Mouse (Mus musculus): Measurements from ENCODE around the gene Rfxap.
A peak's percentile ranks its signal among the peaks of the same experiment; 100 is the strongest.

The Rfxap gene

DNA sequence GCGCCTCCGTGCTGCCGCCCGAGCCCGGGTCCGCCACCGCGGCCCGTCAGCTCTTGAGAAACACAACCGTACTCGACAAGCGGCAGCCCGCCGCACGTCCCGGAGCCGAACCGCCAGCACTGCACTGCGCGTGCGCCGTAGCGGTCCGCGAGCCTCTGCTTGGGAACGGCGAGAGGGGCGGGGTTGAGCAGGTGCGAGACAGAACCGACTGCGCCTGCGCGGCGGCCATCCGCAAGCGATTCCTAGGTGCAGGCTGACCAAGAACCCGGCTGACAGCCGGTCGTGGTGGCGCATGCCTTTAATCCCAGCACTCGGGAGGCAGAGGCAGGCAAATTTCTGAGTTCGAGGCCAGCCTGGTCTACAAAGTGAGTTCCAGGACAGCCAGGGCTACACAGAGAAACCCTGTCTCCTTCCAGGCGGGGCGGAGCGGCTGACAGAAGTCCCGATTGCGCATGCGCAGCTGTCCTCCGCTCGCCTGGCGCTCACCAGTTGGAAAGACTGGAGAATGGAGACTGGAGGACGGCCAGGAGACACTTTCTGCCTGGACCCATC is at the start of gene Rfxap:
Rfxap (minus strand) TSS at position 126 of the 552 bp plus-strand sequence.
- DNase-seq: peak; percentile 97

DNA sequence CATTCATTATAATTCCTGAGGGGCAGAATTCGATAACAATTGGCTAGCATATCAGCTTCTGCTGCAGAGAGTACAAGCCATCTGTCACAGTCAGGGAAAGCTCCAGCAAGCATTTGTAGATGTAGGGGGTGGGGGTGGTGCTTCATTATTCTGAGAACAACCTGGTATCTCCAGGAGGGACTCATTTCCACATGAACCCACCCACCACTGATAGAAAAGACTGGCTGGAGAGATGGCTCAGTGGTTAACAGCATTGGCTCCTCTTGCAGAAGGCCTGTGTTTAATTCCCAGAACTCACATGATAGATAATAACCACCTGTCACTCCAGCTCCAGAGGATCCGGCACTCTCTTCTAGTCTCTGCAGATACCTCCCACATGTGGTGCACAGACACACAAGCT is 27.8 kb upstream of the Rfxap start:
- no peak for DNase-seq

DNA sequence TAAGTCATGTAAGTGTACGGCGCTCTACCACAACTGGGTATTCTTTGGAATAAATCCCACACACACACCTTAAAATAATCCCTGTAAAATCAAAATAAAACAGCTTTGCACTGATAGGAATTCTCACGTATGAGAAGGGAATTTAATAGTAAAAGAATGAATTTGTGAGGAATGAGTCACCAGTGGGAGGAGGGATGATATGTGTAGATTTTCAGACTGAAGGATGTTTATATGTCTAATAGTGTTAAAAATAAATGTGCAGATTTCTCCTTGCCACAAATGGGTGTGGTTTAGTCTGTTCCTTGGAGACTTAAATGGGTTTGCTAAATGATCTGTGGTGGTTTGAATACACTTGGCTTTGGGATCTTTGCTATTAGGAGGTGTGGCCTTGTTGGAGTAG is 24.9 kb upstream of the Rfxap start:
- no peak for DNase-seq

DNA sequence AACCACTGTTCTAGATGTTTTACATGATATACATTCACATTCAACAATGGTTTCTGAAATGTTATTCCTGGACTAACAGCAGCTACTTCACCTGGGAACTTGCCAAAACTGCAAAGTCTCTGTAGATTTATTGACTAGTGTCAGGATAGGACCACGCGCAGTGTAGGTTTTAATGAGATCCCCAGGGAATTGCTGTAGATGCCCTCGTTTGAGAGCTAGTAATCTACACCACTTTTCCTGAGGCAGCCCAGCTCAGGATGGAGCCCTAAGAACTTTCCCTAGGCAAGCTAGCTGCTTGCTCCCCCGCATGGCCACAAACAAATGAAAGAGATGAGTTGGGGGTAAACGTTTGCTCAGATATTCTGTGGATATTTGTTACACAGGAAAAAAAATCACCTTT is 14.9 kb upstream of the Rfxap start:
- no peak for DNase-seq

DNA sequence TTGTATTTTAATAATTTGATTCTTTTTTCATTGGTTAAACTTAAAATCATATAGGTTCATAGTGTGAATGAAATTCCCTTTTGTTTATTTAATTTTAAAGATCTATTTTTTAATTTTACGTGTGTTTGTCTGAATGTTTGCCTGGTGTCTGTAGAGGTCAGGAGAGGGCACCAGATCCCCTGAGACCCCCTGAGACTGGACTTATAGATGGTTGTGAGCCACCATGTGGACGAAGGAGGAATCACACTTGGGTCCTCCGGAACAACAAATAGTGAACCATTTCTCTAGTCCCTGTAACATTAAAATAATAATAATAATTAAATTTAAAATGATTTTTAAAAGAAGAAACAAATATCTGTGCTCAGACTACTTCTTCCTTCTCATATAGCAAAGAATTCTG is 7.7 kb upstream of the Rfxap start:
- no peak for DNase-seq

DNA sequence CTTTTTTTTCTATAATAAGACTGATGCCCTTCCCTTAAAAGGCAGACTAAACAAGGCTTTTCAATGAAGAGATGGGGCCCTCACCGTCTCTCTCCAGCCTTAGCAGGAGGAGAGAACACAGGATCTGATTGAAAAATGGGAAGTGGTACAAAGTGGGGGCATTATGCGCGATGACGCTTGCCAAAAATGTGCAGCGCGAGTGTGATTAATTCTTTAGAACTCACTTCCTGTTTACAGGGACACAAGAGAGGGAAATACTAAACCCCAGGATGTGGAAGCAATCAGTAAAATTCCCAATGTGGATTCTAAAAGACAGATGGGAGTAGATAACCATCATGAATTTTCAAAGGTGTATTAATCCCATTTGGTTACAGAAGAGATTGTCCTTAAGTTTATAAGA is 7.0 kb upstream of the Rfxap start:
- no peak for DNase-seq

DNA sequence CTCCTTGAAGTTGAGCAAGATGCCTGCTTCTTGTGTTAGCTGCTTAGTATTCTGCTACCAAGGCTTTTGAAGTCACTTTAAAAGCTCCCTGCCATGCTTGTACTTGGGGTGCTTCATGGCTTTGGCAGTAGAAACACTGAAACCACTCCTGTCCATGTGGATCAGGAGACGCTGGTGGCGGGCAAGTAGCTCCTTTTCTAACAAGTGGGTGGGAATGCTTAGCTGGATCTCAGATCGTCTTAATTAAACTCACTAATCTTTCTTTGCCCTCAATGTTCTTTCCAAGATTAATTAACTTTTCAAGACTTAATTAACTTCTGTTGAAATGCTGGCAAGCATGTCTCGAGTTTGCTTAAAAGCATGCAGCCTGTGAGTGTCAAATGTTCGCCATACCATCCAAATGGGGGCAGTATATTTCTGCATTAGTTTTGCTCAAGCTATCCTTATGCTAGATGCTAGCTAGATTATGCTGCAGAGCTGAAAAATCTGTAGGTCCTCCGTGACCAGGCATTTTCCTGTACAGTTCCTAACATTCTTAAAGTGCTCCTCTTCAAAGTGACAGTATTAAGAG is 5.9 kb upstream of the Rfxap start:
- no peak for DNase-seq

DNA sequence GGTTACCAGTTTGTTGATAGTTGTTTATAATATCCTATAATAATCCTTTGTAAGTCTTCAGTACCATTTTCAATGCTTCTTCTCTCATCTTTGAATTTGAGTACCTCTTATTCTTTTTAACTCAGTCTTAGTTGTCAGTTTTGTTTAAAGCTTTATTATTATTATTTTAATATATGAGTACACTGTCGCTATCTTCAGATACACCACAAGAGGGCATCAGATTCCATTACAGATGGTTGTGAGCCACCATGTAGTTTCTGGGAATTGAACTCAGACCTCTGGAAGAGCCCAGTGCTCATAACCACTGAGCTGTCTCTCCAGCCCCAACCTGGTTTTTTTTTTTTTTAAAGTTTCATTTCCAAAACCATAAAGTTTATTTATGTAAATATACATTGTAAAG is 4.0 kb upstream of the Rfxap start:
- DNase-seq: no peak

DNA sequence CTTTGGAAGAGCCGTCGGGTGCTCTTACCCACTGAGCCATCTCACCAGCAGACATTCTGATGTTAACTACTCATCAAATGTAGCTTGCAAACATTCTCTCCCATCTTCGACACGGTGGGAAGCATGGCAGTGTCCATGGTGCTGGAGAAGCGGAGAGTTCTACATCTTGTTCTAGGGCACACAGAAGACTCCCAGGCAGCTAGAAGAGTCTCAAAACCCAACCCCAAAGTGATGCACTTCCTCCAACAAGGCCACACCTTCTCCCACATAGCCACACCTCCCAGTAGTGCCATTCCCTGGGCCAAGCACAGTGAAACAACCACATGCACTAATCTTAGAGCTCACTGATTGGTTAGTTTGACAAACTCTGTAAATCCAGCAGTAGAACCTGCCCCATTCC is 1.5 kb upstream of the Rfxap start:
- DNase-seq: no peak

DNA sequence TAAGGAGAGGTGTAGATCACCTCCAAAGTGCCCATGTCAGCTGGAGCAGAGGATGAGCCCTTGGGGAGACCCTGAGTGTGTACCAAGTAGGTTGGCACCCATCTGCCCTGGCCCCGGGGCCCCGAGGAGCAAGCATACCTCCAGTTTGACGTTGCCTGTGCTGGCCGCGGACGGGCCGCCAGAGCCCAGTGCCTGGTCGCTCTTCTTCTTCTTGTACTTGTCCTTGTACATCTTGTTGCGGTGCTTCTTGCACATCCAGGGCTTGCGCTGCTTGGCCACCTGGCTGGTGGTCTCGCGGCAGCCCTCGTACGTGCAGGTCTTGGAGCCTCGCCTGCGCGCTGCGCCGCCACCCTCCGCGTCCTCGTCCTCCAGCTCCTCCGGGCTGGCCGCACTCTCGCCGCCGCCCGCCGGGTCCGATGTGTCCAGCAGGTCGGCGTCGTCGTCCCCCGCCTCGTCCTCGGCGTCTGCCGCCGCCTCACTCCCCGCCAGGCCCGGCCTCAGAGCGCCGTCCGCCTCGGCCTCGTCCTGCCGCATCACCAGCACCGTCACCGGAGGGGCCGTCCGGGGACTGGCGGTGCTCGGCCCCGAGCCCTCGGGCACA is 430 bp downstream of the Rfxap start:
- no peak for DNase-seq

DNA sequence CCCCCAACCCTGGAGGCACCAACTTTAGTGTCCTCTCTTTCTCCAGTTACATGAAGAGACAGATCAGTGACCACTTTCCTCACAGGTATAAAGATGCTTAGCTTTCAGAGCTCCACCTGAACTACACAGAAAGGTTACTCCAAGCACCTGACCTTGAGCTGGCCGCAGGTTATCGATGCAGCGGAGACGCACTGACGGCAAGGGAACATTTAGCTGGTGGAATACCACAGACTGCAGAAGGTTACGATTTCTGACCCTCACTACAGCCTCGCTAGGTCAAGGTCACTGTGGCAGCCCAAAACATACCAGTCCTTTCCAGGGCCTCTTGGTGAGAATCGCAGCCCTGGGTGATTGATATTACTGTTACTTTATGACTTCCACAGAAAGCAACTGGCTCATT is 3.9 kb downstream of the Rfxap start:
- DNase-seq: no peak

DNA sequence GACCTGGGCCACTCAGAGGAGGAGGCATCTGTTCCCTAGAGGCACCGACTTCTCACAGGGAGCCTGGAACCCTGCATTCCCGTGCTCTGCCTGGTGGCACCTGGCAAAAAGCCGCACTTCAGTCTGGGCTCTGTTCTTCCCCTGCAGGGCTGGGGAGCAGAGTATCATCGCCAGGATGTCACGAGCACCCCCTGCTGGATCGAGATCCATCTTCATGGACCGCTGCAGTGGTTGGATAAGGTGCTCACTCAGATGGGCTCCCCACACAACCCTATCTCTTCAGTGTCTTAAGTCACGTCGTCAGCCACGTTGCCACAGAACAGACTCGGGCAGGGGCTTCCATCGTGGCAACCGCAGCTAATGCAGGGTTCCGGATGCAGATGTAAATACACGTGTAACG is 10.4 kb downstream of the Rfxap start:
- peak; percentile 62 for DNase-seq

DNA sequence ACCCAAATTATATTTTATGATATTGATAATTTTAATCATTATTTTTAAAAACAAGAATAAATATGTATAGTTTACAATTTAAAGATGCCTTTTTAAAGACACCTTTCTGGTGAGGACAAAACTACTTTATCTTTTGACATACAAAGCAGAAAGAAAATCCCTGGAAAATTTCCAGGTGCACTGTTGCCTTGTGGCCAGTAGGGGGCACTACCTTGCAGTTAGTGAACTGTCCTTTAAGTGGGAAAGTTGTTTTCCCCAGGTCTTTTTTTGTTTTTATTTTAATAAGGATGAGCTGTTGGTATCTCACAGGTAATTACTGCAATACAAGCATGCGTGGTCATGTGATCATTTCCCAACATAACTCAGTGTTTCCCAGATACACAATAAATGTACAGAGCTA is 11.8 kb downstream of the Rfxap start:
- no peak for DNase-seq

DNA sequence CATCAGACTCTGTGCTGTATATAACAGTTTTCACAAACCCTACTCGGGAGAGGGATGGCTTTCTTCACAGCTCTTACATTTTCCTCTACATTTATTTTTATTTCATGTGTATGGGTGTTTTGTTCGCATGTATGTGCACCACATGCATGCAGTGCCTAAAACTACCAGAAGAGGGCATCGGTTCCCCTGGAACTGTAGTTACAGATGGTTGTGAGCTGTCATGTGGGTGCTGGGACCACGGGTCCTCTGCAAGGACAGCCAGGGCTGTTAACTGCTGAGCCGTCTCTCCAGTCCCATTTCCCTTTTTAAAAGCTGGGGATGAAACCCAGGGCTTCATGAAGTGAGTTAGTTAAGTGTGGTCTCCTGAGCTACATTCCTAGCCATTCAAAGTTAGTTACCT is 12.2 kb downstream of the Rfxap start:
- no peak for DNase-seq

DNA sequence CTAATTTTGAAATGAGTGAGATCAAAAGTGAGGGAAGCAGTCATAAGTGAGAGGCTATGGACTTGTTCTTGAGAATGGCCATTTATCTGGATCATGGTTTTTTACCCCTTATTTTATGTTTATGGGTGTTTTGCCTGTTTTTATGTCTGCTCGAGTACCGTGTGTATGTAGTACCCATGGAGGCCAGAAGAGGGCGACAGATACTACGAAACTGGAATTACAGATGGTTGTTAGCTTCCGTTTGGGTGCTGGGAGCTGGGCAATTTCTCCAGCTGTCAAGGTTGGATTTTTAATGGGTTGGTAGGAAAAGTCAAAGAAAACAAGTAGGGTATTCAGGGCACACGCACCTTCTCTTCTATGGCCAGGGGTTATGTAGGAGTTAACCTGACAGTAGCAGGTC is 13.8 kb downstream of the Rfxap start:
- no peak for DNase-seq

DNA sequence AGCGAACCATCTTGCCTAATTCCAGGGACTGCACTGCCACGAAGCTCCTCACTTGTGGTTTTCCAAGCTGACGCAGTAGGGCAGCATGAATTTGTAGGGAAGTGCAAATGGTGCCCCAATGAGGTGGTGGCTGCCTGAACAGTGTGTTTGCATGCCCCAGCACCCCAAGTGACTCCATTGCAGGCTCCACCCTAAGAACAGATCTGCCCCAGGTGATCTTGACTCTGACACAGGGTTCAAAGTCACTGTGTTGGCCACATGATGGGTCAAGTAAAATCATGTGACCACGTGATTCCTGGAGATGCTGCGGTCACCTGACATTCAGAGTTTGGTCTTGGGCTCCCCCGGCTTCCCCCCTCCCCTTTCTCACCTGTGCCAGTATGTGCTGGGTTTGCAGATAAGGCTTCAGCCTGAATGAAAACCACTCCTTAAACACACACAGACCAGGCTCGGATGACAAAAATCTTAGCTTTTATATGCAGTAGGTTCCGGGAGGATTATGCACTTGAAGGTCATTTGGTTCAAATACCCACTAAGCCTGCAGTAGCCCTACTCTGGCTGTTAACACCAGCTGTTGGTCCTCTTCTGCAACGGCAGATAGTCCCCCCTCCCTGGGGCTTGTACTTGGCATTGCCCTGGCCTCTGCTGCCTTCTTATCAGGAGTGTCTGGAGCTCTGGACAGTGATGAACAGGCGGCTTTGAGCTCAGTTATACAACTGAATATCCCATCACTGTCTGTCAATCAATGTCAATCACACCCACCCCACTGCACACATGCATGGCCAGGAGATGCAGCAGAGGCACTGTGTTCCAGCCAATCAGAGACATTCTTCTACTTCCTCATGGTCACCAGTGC is 15.5 kb downstream of the Rfxap start:
- DNase-seq: no peak

DNA sequence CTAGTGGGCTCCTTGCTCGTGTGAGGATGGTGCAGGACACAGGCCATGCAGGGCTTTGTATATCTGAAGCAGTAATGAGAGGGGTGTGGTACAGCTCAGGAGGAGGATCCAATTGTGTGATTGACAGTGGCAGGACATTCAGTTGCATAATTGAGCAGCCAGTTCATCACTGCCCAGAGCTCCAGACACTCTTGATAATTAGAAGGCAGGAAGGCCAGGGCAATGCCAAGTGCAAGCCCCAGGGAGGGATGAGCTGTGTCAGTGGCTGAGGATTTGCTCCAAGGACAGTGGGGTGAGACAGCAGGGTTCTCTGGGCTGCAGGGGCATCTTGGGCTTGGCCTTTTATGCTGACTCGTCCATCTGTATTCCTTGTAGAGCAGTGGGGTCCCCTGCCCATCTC is 17.0 kb downstream of the Rfxap start:
- DNase-seq: no peak

DNA sequence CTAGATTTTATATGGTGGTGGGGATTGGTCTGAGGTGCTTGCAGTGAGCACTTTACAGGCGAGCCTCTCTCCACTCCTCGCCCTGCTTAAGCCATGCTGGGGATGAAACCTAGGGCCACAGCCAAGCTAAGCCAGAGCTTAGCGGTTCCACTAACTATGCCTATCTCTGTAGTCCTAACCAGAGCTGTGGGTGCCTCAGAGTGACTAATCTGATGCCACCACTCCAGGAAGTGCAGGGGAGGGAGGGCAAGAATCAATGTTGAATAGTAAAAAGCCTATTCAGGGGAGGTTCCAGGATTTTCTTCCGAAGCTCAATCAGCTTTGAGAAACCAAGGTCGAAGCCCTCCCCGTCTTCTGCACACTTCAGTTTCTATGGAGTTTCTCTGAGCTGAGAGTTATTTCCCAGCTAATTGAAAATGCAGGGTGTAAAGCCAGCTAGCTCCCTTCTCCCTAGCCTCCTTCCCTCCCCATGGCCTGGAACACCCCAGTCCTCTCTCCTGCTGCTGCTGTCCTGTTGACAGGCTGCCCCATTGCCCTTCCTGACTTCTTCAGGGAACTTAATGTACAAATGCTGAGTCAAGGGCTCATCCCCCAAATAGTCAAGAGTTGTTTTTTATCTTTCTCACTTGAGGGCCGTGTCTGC is 31.5 kb downstream of the Rfxap start:
- no peak for DNase-seq

DNA sequence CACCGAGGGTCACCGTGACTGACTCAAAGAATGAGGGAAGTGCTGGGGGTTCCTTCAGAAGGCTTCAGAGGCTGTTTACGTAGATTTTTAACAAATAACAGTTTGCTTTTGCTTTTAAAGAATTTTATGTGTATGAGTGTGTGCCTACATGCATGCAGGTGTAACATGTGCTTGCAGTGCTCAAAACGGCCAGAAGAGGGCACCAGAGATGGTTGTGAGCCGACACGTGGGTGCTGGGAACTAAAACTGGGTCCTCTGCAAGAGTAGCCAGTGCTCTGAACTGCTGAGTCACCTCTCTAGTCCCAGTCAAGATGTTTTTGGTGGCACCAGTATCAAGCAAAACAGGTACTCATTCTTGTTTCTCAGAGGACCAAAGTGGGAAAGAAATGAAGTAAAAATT is 34.0 kb downstream of the Rfxap start:
- DNase-seq: no peak

DNA sequence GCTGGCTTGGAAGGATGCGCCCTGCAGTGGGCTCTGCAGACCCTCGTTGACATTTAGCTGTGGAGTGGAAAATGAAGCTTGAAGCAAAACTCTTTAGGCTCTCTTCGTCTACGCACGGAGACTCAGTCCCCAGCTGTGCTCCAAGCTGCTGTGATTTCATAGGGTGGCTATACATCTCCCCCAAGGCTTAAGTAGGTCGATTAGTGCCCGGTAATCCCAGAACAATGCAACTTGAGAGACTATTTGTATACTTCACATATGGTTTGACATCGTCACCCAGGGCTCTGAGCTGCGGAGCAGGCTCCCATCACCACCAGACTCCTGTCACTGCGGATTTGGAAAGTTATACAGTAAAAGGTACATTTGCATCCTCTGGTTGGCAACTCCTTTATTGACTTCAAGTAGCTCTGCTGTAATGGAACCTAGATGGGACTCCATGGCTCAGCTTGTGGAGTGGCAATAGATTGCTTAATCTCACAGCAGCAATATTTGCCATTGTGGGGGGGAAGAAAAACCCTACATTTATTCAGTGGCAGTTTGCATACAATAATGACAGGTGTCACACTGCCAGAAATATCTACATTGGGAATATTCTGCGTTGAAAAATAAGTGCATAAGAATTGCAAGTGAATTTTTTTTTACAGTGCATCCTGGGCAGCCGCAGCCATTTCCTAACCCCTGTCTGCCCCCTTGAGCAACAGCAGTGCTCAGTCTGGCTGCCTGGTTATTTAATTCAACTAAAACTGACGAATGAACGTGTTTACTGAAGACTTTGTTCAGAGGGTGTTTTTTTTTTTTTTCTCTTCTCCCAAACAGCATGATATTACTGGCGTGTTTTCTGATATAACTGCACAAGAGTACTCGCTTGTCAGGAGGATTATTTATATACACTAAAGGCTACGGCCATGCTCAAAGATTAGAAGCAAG is 38.0 kb downstream of the Rfxap start:
- DNase-seq: no peak

DNA sequence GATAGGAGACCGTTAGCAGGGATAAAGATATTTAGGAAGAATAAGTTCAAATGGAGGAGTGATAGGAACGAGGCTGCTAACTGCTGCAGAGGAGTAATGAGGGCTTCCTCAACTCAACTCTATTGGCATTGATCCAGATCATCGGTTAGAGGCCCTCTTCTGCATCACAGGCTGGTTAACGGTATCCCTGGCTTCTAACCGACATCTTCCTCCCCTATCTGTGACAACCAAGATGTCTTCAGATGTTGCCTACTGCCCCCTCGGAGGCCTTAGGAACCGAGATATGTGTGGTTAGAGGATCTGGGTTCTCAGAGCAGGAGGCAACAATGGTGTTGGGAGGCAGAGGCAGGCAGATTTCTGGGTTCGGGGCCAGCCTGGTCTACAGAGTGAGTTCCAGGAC is 39.0 kb downstream of the Rfxap start:
- no peak for DNase-seq

DNA sequence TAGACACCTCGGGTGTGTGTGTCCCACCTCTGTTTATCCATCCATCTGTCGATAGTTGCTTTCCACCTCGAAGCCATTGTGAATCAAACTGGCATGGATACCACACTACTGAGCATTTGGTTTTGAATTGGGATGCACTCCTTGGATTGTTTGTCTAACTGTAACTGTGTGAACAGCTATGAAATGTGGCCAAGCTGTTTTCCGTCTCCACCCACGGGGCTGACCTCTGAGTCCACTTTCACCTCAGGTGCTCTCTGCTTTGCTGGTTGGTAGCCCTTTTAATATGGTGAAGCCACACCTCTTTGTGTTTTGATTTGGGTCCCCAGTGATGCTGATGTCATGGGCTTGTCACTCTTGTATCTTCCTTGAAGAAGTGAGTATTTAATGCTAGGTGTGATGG is 40.8 kb downstream of the Rfxap start:
- DNase-seq: no peak

DNA sequence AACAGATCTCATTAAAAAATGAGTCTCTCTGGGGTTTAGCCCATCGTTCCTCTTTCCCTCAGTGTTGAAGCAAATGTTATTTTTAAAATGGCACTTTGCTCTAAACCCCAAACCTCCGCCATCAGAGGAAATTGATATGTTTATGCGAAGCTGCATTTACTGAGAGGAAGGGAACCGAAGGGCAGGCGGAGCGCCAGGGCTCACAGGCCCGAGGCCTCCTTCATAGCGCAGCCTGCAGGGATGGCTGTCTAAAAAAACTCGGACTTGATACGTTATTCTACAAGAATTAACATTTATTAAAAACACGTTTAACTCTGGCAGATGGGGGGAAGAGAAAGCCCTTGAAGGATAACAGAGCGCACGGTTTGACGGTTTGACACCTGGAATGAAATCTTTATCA is 41.6 kb downstream of the Rfxap start:
- no peak for DNase-seq

Measured in cerebellum, adult 11-12 months (tissue).